Mouse (Mus musculus): ENCODE measurements at regions not wholly inside any gene's neighbourhood (a gene's known extent, or its start where the extent isn't known, plus 50 kb on each side); places are given as distances from the start of the nearest gene placed in this dataset.

DNA sequence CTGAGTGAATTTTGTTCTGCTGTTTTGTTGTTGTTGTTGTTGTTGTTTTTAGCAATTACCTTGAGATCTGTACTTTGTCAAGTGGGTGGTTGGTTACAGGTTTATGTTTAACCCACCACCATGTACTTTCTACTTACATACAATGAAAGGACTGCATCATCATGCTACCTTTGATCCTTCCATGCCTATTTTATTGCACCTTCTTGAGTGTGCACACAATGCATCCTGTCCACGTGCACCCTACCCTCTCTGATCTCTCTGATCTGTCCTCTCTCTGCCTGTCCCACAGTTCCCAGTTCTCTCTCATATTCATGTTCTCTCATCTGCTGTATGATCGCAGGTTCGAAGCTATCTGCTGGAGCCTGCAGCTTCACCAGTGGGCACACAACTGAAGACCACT, 59.9 kb upstream of the Gas1 start:
- H3K36me3 ChIP-seq (ENCODE audit: control insufficient read depth, insufficient read depth, low read length), result no peaks in the 10 kb centered on the region
- DNase-seq (ENCODE audit: low spot score) (no peak), ATAC-seq (ENCODE audit: insufficient read depth, low FRiP score, low TSS enrichment) (no peak)
- H3K4me1 ChIP-seq (ENCODE audit: control insufficient read depth, insufficient read depth, low read length), result no peaks in the 10 kb centered on the region
- 92% methylated on average over 3 of the region's 3 CpGs for WGBS
- H3K4me3 ChIP-seq (ENCODE audit: low read depth, low read length), result no peak overlapping the region
- H3K27ac ChIP-seq (ENCODE audit: low read depth, low read length), result no peak overlapping the region
- no peak overlapping the region for H3K9ac ChIP-seq (ENCODE audit: low read length)
- H3K27me3 ChIP-seq (ENCODE audit: control insufficient read depth, insufficient read depth, low read length), result no peaks in the 10 kb centered on the region
- H3K4me2 ChIP-seq (ENCODE audit: low read depth), result no peak overlapping the region
- H3K9me3 ChIP-seq (ENCODE audit: control insufficient read depth, low read length), result no peaks in the 10 kb centered on the region

DNA sequence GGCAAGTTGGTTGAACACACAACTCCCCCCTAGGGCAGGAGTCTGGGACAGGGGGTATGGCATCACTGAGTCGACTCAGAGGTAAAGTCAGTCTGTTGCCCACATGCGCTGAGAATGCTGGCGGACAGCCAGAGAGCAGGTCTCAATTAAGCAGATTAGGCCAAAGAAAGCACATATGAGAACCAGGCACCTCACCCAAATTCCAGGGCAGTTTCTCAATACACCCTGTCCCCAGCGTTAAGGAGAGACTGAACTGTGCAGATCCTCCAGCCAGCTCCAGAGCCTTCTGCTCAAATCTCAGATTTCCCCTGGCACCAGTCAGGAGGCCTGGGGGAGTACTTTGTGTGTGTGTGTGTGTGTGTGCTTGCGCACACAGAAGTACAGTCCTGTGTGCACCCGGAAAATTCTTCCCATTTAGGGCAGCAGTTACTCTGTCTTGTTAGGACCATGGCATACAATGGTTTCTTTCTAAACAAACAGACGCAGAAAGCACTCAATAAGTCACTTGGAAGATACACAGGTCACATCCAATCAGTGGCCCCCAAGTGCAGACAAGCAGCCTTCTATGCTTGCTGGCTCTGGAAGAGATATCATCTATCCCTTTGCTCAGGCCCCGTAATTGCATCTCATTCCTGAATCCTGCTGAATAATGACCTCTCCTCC, 65.4 kb upstream of the Gas1 start:
- 60% methylated on average over 8 of the region's 8 CpGs for WGBS
- no peaks in the 10 kb centered on the region for H3K27me3 ChIP-seq (ENCODE audit: control insufficient read depth, insufficient read depth, low read length)
- no peak overlapping the region for H3K4me3 ChIP-seq (ENCODE audit: low read depth, low read length)
- H3K9me3 ChIP-seq (ENCODE audit: control insufficient read depth, low read length), result no peaks in the 10 kb centered on the region
- ATAC-seq (ENCODE audit: insufficient read depth, low FRiP score, low TSS enrichment), result no peak
- 0 out of 2 replicates have a peak overlapping the region, but pooled peaks have one; percentile 11 for H3K27ac ChIP-seq (ENCODE audit: low read depth, low read length)
- no peaks in the 10 kb centered on the region for H3K36me3 ChIP-seq (ENCODE audit: control insufficient read depth, insufficient read depth, low read length)
- no peak for DNase-seq (ENCODE audit: low spot score)
- H3K4me2 ChIP-seq (ENCODE audit: low read depth), result no peak overlapping the region
- H3K9ac ChIP-seq (ENCODE audit: low read length), result no peak overlapping the region
- H3K4me1 ChIP-seq (ENCODE audit: control insufficient read depth, insufficient read depth, low read length), result 0 out of 2 replicates have a peak, but pooled peaks cover 6% of the 10 kb centered on the region

DNA sequence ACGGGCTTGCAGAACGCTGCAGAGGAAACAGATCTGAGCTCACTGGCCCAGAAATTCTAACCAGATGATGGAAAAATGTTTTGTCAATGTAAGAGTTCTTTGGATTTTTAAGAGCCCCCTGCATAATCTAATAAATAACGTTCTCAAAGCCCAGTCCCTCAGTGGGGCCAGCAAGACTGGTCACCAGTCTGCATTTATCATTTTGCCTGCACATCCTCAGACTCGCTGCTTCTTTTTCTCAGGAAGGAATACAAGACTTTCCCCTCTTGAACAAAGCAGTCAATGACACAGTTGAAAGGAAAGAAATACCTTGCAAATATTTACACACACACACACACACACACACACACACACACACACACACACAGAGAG, 65.9 kb upstream of the Gas1 start:
- DNase-seq (ENCODE audit: low spot score), result no peak
- Histone ChIP-seq H3K27me3 (ENCODE audit: control insufficient read depth, insufficient read depth, low read length) (no peaks in the 10 kb centered on the region), H3K36me3 (ENCODE audit: control insufficient read depth, insufficient read depth, low read length) (no peaks in the 10 kb centered on the region), H3K27ac (ENCODE audit: low read depth, low read length) (no peak overlapping the region), H3K4me3 (ENCODE audit: low read depth, low read length) (no peak overlapping the region), H3K9ac (ENCODE audit: low read length) (no peak overlapping the region), H3K4me2 (ENCODE audit: low read depth) (no peak overlapping the region), H3K4me1 (ENCODE audit: control insufficient read depth, insufficient read depth, low read length) (0 out of 2 replicates have a peak, but pooled peaks cover 6% of the 10 kb centered on the region), H3K9me3 (ENCODE audit: control insufficient read depth, low read length) (no peaks in the 10 kb centered on the region)
- ATAC-seq (ENCODE audit: insufficient read depth, low FRiP score, low TSS enrichment), result no peak
- 43% methylated on average over 4 of the region's 4 CpGs for WGBS

DNA sequence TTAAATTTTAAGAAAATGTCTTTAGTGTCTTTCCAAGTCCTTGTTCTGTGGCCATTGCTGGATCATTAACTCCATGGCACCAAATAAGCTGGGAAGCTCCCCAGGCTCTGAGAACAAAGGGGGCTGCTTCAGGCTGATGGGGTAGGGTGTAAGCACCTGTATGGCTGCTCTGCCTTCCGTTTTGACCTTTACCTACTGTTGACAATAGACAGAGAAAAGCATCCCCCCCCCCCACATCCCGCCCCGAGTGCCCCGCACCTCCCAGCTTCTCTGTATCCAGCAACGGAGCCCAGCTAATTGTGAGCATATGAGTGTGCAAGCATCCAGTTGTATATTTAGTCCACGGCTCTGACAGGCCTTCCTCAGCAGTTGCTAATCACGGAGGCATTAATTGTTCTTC, 78.0 kb upstream of the Gas1 start:
- Histone ChIP-seq H3K4me3 (ENCODE audit: low read depth, low read length) (no peak overlapping the region), H3K4me1 (ENCODE audit: control insufficient read depth, insufficient read depth, low read length) (no peaks in the 10 kb centered on the region), H3K27me3 (ENCODE audit: control insufficient read depth, insufficient read depth, low read length) (no peaks in the 10 kb centered on the region), H3K36me3 (ENCODE audit: control insufficient read depth, insufficient read depth, low read length) (no peaks in the 10 kb centered on the region), H3K9ac (ENCODE audit: low read length) (no peak overlapping the region), H3K27ac (ENCODE audit: low read depth, low read length) (no peak overlapping the region), H3K9me3 (ENCODE audit: control insufficient read depth, low read length) (no peaks in the 10 kb centered on the region), H3K4me2 (ENCODE audit: low read depth) (no peak overlapping the region)
- WGBS, result 57% methylated on average over 7 of the region's 7 CpGs
- DNase-seq (ENCODE audit: low spot score) (no peak), ATAC-seq (ENCODE audit: insufficient read depth, low FRiP score, low TSS enrichment) (no peak)

DNA sequence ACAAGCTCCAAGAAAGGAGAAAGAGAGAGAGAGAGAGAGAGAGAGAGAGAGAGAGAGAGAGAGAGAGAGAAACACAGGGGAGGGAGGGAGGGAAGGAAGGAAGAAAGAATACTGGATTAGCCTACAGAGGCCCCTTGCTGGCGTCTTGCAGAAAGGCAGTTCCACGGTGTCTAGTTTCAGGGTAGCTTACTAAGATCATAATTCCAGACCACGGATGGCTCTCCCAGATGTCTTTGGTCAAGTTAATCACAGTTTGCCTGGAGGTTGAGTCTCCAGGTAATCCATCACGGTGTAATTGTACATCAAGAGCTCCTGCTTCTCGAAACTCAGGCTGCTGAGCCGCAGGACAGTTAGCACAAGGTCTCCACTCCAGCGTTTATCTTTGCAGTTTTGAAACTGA, 78.5 kb upstream of the Gas1 start:
- H3K27me3 ChIP-seq (ENCODE audit: control insufficient read depth, insufficient read depth, low read length), result no peaks in the 10 kb centered on the region
- no peaks in the 10 kb centered on the region for H3K9me3 ChIP-seq (ENCODE audit: control insufficient read depth, low read length)
- no peak overlapping the region for H3K27ac ChIP-seq (ENCODE audit: low read depth, low read length)
- no peaks in the 10 kb centered on the region for H3K36me3 ChIP-seq (ENCODE audit: control insufficient read depth, insufficient read depth, low read length)
- DNase-seq (ENCODE audit: low spot score) (no peak), ATAC-seq (ENCODE audit: insufficient read depth, low FRiP score, low TSS enrichment) (no peak)
- H3K4me3 ChIP-seq (ENCODE audit: low read depth, low read length), result no peak overlapping the region
- no peaks in the 10 kb centered on the region for H3K4me1 ChIP-seq (ENCODE audit: control insufficient read depth, insufficient read depth, low read length)
- 45% methylated on average over 7 of the region's 7 CpGs for WGBS
- H3K4me2 ChIP-seq (ENCODE audit: low read depth), result no peak overlapping the region
- H3K9ac ChIP-seq (ENCODE audit: low read length), result no peak overlapping the region

DNA sequence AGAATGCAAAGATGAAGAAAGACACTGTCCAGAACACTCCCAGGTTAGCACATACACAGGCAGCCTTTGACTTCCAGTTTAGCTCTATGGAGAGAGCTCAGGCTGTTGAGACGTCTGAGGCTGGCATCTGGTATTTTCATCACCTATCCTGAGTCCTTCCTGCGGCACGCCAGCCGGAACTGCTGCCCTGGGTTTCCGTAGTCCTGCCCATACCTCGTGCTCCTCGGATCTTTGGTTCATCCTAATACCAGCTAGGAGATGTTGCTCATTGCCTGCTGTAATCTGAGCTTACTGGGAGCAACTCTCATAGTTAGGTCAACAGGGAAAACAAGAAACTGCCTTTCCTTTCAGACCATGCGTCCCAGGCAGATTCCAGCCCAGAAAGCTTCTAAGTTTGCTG, 79.8 kb upstream of the Gas1 start:
- H3K27ac ChIP-seq (ENCODE audit: low read depth, low read length), result no peak overlapping the region
- no peaks in the 10 kb centered on the region for H3K27me3 ChIP-seq (ENCODE audit: control insufficient read depth, insufficient read depth, low read length)
- no peak overlapping the region for H3K9ac ChIP-seq (ENCODE audit: low read length)
- no peak overlapping the region for H3K4me3 ChIP-seq (ENCODE audit: low read depth, low read length)
- no peaks in the 10 kb centered on the region for H3K36me3 ChIP-seq (ENCODE audit: control insufficient read depth, insufficient read depth, low read length)
- H3K4me2 ChIP-seq (ENCODE audit: low read depth), result no peak overlapping the region
- WGBS, result 54% methylated on average over 8 of the region's 8 CpGs
- no peaks in the 10 kb centered on the region for H3K4me1 ChIP-seq (ENCODE audit: control insufficient read depth, insufficient read depth, low read length)
- DNase-seq (ENCODE audit: low spot score), result no peak
- ATAC-seq (ENCODE audit: insufficient read depth, low FRiP score, low TSS enrichment), result no peak
- H3K9me3 ChIP-seq (ENCODE audit: control insufficient read depth, low read length), result no peaks in the 10 kb centered on the region

DNA sequence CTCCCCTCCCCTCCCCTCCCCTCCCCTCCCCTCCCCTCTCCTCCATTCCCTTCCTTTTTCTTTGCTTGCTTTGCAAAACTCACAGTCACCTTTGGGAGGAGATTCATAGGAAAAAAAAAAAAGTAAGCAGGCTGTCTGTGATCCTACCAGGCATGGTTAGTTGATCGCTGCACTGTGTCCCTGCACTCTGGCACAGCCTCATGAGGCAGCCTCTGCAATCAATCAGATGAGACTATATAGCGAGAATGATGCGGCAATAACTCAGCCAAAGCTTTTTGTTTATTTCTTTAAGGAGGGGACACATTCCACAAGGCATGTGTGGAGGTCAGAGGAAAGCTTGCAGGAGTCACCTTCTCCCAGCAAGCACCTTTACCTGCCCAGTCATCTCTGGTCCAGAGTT, 80.7 kb upstream of the Gas1 start:
- Histone ChIP-seq H3K9ac (ENCODE audit: low read length) (no peak overlapping the region), H3K4me2 (ENCODE audit: low read depth) (no peak overlapping the region), H3K4me3 (ENCODE audit: low read depth, low read length) (no peak overlapping the region), H3K36me3 (ENCODE audit: control insufficient read depth, insufficient read depth, low read length) (no peaks in the 10 kb centered on the region), H3K9me3 (ENCODE audit: control insufficient read depth, low read length) (no peaks in the 10 kb centered on the region), H3K27ac (ENCODE audit: low read depth, low read length) (no peak overlapping the region), H3K4me1 (ENCODE audit: control insufficient read depth, insufficient read depth, low read length) (no peaks in the 10 kb centered on the region), H3K27me3 (ENCODE audit: control insufficient read depth, insufficient read depth, low read length) (no peaks in the 10 kb centered on the region)
- WGBS, result 58% methylated on average over 3 of the region's 3 CpGs
- no peak for ATAC-seq (ENCODE audit: insufficient read depth, low FRiP score, low TSS enrichment)
- DNase-seq (ENCODE audit: low spot score), result no peak

DNA sequence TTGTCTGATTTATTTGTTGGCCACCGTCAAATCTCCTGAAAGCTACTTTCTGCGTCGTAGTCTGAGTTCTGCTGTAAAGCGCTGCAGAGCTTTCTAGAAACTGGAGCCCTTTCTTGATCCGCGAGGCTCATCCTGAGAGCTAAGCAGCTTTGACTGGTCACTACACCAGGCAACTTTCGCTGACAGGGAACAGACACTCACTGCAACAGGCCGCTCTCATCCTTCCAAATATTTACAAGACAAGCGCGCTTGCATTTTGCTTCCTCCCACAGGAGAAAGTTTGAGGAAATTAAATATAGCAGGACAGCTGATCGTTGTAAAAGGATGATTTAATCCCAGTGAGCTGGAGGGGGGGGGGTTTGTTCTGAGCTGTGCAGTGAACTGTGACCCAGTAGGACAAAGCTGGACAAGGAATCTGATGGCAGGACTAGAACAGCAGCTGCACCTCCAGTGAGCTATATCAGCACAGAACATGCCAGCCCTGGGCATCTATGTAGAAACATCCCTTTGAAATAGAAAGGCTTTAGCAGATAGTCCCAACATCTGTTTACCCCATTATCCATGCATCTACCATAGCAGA, 85.4 kb upstream of the Gas1 start:
- Histone ChIP-seq H3K36me3 (ENCODE audit: control insufficient read depth, insufficient read depth, low read length) (no peaks in the 10 kb centered on the region), H3K4me1 (ENCODE audit: control insufficient read depth, insufficient read depth, low read length) (0 out of 2 replicates have a peak, but pooled peaks cover 2% of the 10 kb centered on the region), H3K9me3 (ENCODE audit: control insufficient read depth, low read length) (no peaks in the 10 kb centered on the region), H3K9ac (ENCODE audit: low read length) (no peak overlapping the region), H3K27me3 (ENCODE audit: control insufficient read depth, insufficient read depth, low read length) (no peaks in the 10 kb centered on the region), H3K27ac (ENCODE audit: low read depth, low read length) (no peak overlapping the region), H3K4me2 (ENCODE audit: low read depth) (no peak overlapping the region), H3K4me3 (ENCODE audit: low read depth, low read length) (no peak overlapping the region)
- DNase-seq (ENCODE audit: low spot score) (no peak), ATAC-seq (ENCODE audit: insufficient read depth, low FRiP score, low TSS enrichment) (no peak)
- WGBS, result 83% methylated on average over 11 of the region's 11 CpGs

DNA sequence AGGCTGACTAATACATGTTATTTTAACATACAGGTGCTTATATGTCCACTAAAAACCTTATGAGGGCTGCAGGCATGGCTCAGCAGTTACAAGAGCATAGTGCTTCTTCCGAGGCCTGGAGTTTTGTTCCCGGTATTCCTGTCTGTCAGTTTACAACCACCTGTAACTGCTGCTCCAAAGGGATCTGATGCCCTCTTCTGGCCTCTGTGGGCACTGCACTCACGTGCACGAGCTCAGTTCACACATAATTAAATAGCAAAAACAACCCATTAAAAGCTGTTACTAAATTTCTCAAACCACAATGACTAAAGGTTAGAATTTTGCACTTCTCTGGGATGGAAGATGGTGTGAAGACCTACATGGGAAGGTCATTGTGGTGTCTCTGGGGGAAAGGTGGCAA, 87.3 kb upstream of the Gas1 start:
- Histone ChIP-seq H3K9ac (ENCODE audit: low read length) (no peak overlapping the region), H3K9me3 (ENCODE audit: control insufficient read depth, low read length) (no peaks in the 10 kb centered on the region), H3K27me3 (ENCODE audit: control insufficient read depth, insufficient read depth, low read length) (no peaks in the 10 kb centered on the region), H3K4me3 (ENCODE audit: low read depth, low read length) (no peak overlapping the region), H3K27ac (ENCODE audit: low read depth, low read length) (no peak overlapping the region), H3K36me3 (ENCODE audit: control insufficient read depth, insufficient read depth, low read length) (no peaks in the 10 kb centered on the region), H3K4me2 (ENCODE audit: low read depth) (no peak overlapping the region), H3K4me1 (ENCODE audit: control insufficient read depth, insufficient read depth, low read length) (0 out of 2 replicates have a peak, but pooled peaks cover 7% of the 10 kb centered on the region)
- 94% methylated on average over 4 of the region's 4 CpGs for WGBS
- DNase-seq (ENCODE audit: low spot score), result no peak
- no peak for ATAC-seq (ENCODE audit: insufficient read depth, low FRiP score, low TSS enrichment)

Measured in neural tube, embryonic 11.5 days (tissue).